Mouse (Mus musculus): ENCODE measurements around the gene Dnajc9. TPM values are rescaled to one million over a fixed set of nuclear protein-coding genes. Genes with fewer than 3 reads are reported as not detected.
A peak's percentile ranks its signal among the peaks of the same experiment; 100 is the strongest.

Dnajc9 gene
- 10 to 100 TPM; 27.5 to 29.9 TPM for total RNA-seq (2021)
- long read RNA-seq, experiment 1, transcript Dnajc9-201 (5 exons, 1,631 nt): major isoform, 26 of 31 reads
- long read RNA-seq, experiment 1, partial matches to known transcripts: 2 of 31 reads
- long read RNA-seq, experiment 1, other reads (novel, unspliced or antisense): 1 of 31 reads
- long read RNA-seq, experiment 2, transcript Dnajc9-201 (5 exons, 1,631 nt): major isoform, 18 of 24 reads
- long read RNA-seq, experiment 2, partial matches to known transcripts: 2 of 24 reads
- long read RNA-seq, experiment 2, other reads (novel, unspliced or antisense): 3 of 24 reads

DNA sequence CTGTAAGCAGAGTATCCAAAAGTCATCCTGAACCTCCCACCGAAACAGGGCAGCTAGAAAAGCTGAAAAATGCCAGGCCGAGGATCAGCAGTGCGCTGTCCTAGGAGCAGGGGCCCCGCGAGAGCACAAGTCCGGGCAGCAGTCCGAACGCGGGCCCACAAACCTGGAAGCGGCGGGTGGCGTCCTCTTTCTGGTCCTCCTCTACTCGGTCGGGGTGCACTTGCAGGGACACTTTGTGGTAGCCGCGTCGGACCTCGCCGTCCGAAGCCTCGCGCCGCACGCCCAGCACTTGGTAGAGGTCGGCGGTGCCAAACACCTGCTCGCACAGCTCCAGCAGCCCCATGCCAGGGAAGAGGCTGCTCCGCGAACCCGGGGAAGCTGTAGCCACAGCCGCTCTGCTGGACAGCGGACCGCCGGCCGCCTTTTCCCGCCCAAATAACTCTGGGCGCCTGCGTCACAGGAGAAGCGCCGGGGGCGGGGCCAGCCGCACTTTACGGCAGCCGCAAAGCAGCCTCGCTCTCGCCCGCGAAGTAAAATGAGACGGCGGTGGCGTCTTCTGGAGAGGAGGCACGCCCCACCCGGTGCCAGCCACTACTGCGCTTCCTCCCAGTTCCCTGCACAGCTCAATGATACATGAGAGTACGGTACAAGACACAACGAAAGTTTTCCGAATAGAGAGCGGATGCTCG is at the start of gene Dnajc9:
TSS of gene Dnajc9 (minus strand) at position 470 of the 689 bp plus-strand sequence.
- peak; percentile 94 to 97 for DNase-seq (ENCODE audit: low spot score in 2 of 2)

DNA sequence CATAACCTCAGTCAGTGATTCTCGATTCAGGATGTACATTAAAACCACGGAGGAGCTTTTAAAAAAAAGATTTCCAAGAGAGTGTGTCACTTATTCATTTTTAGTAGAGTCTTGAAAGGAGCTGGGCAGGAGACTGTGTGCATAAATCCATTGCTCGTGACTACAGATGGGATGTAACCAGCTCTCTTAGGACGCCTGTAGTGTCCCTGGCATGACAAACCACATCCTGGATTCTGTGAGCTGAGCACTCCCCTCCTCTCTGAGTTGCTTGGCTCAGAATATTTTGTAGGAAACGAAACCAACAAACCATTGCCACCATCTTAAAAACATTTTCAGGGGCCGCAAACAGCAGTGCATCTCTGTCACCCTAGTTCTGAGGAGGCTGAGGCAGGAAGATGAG is 48.3 kb upstream of the Dnajc9 start:
- DNase-seq (ENCODE audit: low spot score in 2 of 2): no peak

GRCm38 (mm10) chr14:20432420-20432819 is 43.7 kb upstream of the Dnajc9 start:
- DNase-seq (ENCODE audit: low spot score in 2 of 2): no peak

GRCm38 (mm10) chr14:20431726-20432125 is 43.0 kb upstream of the Dnajc9 start:
- no peak for DNase-seq (ENCODE audit: low spot score in 2 of 2)

DNA sequence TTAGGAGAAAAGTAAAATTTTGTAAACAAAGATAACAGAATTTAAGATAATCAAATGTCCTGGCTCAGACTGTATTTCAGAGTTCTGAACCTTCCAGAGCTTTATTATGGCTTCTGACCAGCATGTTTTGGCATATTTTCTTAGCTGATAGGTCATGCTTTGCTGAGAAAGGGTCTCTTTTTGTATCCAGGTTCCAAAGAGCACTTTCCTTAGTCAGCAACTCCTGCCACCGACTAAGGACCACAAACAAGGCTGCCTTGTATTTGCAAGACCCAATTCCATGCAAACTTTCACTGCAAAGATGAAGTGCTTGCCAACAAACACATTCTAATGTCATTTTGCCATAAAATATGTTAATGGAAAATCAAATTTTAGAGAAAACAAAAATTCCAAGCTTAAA is 41.1 kb upstream of the Dnajc9 start:
- DNase-seq (ENCODE audit: low spot score in 2 of 2): no peak

GRCm38 (mm10) chr14:20428593-20428992 is 39.9 kb upstream of the Dnajc9 start:
- no peak for DNase-seq (ENCODE audit: low spot score in 2 of 2)

- no peak for DNase-seq (ENCODE audit: low spot score in 2 of 2)
These were observed 34.3 kb upstream of the Dnajc9 start for GRCm38 (mm10) chr14:20423046-20423445.

DNA sequence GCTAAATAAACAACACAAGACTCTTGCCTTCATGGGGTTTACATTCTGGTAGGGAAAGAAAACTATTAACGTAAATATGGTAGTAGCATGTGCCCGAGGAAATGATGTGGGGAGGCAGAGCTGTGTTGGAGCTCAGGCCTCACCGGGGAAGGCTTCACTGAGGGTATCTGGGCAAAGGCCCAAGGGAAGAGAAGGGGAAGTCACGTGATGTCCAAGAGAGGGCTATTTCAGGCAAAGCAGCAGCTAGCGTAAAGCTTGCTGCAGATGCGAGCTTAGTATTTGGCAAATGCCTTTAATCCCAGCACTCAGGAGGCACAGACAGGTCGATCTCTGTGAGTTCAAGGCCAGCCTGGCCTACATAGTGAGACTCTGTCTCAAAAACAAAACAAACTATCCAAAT is 33.5 kb upstream of the Dnajc9 start:
- no peak for DNase-seq (ENCODE audit: low spot score in 2 of 2)

DNA sequence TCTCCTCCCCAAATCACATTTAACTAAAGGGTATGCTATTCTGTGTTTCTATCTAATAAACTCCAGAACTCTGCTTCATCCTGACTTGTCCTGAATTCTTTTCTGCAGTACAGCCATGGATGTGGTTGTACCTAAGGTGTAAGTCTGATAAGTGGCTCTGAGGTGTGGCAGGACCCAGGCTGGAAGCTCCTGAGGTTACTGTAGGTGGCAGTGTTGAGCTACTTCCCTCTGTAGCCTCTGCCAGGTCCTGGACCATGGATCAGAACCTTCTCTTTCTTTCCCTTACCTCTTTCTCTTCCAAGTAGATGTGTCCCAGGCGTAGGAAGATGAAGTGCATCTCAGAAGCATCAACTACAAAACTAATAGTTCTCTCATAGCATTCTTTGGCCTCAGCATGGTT is 11.4 kb upstream of the Dnajc9 start:
- no peak for DNase-seq (ENCODE audit: low spot score in 2 of 2)

- DNase-seq (ENCODE audit: low spot score in 2 of 2): no peak
These were observed 10.2 kb upstream of the Dnajc9 start for GRCm38 (mm10) chr14:20398864-20399263.

- no peak for DNase-seq (ENCODE audit: low spot score in 2 of 2)
These were observed 8.5 kb upstream of the Dnajc9 start for GRCm38 (mm10) chr14:20397220-20397619.

- peak; percentile 86 to 94 for DNase-seq (ENCODE audit: low spot score in 2 of 2)
These were observed 4.6 kb upstream of the Dnajc9 start, which contains the start of gene Mrps16 for GRCm38 (mm10) chr14:20393205-20393913. Gene Mrps16, minus strand, starts transcription at chr14:20393634.

GRCm38 (mm10) chr14:20392326-20392725 is 3.6 kb upstream of the Dnajc9 start:
- no peak for DNase-seq (ENCODE audit: low spot score in 2 of 2)

DNA sequence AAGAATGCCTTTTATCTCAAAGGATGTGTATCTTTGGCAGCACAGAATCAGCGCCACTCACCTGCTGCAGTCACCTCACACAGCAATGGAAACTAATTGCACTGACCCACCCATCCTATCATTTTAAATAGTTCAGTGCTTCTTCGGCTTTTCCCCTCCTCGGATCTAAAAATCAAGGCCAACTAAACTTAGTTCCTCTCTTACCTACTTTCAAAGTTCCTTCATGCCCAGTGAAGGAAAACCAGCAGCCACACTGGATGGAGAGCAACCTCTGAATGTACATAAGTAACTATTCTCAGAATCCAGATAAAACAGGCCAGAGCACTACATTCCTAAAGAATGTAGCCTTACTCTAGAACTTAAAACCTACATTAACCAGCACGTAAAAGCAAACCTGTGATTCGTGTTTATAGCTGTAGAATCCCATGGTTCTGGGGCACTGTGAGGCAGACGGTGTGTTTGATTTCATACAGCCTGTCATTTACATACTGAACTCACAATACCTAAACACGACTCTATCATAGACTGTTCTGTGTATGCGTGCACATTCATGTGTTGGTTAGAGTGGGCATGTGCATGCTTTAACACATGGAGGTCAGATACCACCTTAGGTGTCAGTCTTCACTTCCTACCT is 853 bp upstream of the Dnajc9 start:
- DNase-seq (ENCODE audit: low spot score in 2 of 2): no peak

DNA sequence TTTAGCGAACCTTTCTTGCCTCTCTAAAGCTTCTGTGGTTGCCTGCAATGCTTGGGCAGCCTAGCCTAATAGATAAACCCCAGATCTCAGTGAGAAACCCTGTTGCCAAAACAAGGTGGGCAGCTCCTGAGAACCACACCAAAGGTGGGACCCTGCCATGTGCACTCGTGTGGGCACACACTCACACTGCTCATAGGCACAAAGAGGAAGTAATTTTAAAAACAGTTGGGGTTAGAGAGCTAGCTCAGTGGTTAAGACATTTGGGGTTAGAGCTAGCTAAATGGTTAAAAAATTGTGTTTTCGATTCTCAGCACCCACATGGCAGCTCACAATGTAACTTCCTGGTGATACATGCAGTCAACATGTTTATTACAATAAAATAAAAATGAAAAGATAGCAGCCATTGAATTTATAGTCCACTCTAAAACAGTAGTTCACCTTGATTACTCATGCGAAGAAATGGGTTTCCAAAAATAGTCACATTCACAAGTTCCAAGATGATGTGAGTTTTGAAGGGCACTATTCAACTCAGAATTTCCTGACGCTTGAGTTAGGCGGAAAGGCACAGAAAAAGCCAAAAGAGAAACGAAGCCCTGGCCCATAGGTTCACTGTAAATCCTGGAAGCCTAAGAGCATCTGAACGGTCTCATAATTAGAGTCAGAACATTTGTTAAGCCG is 8.8 kb downstream of the Dnajc9 start:
- DNase-seq (ENCODE audit: low spot score in 2 of 2): no peak

DNA sequence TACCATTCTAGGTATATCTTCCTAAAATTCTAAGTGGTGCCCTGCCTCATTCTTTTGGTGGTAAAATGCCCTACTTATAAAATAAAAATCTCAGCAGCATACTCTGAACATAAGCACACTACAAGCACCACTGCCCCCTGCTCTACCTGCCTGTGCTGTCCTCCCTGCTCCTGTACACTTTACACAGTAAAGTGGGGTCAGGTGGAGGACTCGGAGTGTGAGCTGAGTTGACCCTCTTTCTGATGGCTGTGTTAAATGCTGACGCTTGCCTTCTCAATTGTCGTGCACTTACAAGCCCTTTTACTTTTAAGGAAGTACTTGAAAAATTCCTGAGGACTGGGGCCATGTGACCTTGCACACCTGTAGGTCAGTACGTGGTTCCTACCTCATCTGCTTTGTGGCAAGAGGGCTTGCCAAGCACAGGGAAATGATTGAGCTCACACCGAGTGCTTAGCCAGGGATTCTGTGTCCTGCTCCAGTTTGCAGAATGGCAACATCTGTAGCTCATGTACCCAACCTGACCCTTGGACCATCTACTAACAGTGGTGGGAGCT is 9.5 kb downstream of the Dnajc9 start:
- no peak for DNase-seq (ENCODE audit: low spot score in 2 of 2)

- DNase-seq (ENCODE audit: low spot score in 2 of 2): peak in 1 of 2 experiments; percentile 32
These were observed 10.2 kb downstream of the Dnajc9 start for GRCm38 (mm10) chr14:20378313-20379061.

GRCm38 (mm10) chr14:20377112-20377521 is 11.6 kb downstream of the Dnajc9 start:
- no peak for DNase-seq (ENCODE audit: low spot score in 2 of 2)

DNA sequence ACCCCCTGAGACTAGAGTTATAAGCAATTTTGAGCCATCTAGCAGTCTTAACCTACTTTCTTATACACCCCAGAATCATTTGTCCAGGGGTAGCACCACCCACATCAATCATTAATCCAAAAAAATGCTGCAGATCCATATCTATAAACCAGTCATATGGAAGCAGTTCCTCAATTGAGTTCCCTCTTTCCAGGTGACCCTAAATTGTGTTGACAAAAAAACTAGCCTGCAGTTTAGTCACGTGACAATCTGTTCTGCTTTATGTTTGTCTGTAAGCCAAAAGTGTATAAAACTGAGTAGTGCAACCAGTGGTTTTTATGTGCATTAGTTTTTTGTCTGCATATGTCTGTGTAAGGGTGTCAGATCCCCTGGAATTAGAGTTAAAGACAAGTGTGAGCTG is 16.9 kb downstream of the Dnajc9 start:
- no peak for DNase-seq (ENCODE audit: low spot score in 2 of 2)

- DNase-seq (ENCODE audit: low spot score in 2 of 2): no peak
These were observed 17.9 kb downstream of the Dnajc9 start for GRCm38 (mm10) chr14:20370798-20371197.
